Mouse (Mus musculus): Measurements from ENCODE around the gene Prex1. TPM values are rescaled to one million over a fixed set of nuclear protein-coding genes. Genes with fewer than 3 reads are reported as not detected.
"Not testable (repeated sequence)": the region's sequence is repeated elsewhere in the genome, so short reads cannot be mapped to it uniquely, and the experiment has no call there.

Gene Prex1
- polyA plus RNA-seq, 1 experiment from 2014 or later = 20.9 TPM

GRCm38 (mm10) chr2:166522612-166523120, 191.0 kb downstream of the Prex1 start:
- WGBS = 91% methylated on average over 15 of the region's 15 CpGs
- Histone ChIP-seq H3K4me2 (replicated peaks; ENCODE audit: low read depth, low read length) (no peak overlapping the region), H3K27me3 (ENCODE audit: control insufficient read depth, insufficient read depth, low read length) (peaks cover 6% of the 10 kb centered on the region), H3K4me1 (replicated peaks; ENCODE audit: control insufficient read depth, insufficient read depth, low read length) (no peaks in the 10 kb centered on the region), H3K27ac (ENCODE audit: low read depth, low read length) (no peak overlapping the region), H3K9ac (ENCODE audit: low read depth, low read length) (no peak overlapping the region), H3K36me3 (ENCODE audit: control insufficient read depth, insufficient read depth, low read length) (no peaks in the 10 kb centered on the region), H3K9me3 (ENCODE audit: control insufficient read depth, low read length) (no peaks in the 10 kb centered on the region), H3K4me3 (ENCODE audit: low read depth, low read length) (no peak overlapping the region)
- ATAC-seq (ENCODE audit: low FRiP score) (no peak), DNase-seq (ENCODE audit: low spot score) (no peak)

DNA sequence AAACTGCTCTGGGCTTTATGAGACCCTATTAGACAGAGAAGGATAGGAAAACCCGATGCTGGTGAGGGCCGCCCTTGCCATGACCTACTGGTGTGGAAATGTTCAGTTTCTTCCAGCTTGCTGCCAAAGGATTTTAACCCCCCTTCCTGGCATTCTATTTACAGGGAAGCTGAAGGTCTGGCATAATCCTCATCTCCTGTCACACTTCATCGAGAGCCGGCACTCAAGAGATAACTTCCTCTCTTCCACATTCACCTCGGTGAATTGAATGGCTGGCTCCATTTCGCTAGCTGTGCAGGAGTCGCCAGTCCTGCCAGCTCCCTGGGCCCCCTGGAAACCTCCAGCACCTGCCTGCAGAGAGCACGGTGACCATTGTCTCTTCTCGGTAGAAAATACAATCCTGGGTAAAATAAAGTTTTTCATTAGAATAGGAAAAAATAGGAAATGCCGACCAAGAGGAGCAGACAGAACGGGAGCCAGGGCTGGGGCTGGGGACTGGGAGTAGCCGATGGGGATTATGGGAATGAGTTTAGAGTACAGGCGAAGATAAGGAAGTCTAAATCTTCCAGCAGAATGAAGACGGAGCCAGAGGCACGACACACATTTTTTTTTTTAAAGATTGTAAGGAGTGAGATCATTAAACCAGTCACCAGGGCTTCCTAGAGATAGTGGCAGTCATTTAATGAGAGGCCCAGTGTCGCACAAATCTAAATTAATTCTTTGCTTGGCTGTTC, 191.6 kb downstream of the Prex1 start:
- Histone ChIP-seq H3K27ac (ENCODE audit: low read depth, low read length) (no peak overlapping the region), H3K9ac (ENCODE audit: low read depth, low read length) (no peak overlapping the region), H3K4me3 (ENCODE audit: low read depth, low read length) (no peak overlapping the region), H3K4me2 (replicated peaks; ENCODE audit: low read depth, low read length) (no peak overlapping the region), H3K4me1 (replicated peaks; ENCODE audit: control insufficient read depth, insufficient read depth, low read length) (no peaks in the 10 kb centered on the region; the same call in 1 of the 2 replicates), H3K36me3 (ENCODE audit: control insufficient read depth, insufficient read depth, low read length) (no peaks in the 10 kb centered on the region), H3K27me3 (ENCODE audit: control insufficient read depth, insufficient read depth, low read length) (peaks cover 6% of the 10 kb centered on the region), H3K9me3 (ENCODE audit: control insufficient read depth, low read length) (no peaks in the 10 kb centered on the region)
- DNase-seq (ENCODE audit: low spot score) = no peak
- no peak for ATAC-seq (ENCODE audit: low FRiP score)
- WGBS = 65% methylated on average over 16 of the region's 16 CpGs

GRCm38 (mm10) chr2:166521461-166521860, 192.2 kb downstream of the Prex1 start:
- H3K9me3 ChIP-seq (ENCODE audit: control insufficient read depth, low read length) = no peaks in the 10 kb centered on the region
- 94% methylated on average over 5 of the region's 5 CpGs for WGBS
- DNase-seq (ENCODE audit: low spot score) (no peak), ATAC-seq (ENCODE audit: low FRiP score) (no peak)
- no peak overlapping the region for H3K4me3 ChIP-seq (ENCODE audit: low read depth, low read length)
- peaks cover 6% of the 10 kb centered on the region for H3K27me3 ChIP-seq (ENCODE audit: control insufficient read depth, insufficient read depth, low read length)
- H3K27ac ChIP-seq (ENCODE audit: low read depth, low read length) = no peak overlapping the region
- H3K36me3 ChIP-seq (ENCODE audit: control insufficient read depth, insufficient read depth, low read length) = no peaks in the 10 kb centered on the region
- no peaks in the 10 kb centered on the region; the same call in 1 of the 2 replicates for H3K4me1 ChIP-seq (replicated peaks; ENCODE audit: control insufficient read depth, insufficient read depth, low read length)
- no peak overlapping the region for H3K9ac ChIP-seq (ENCODE audit: low read depth, low read length)
- H3K4me2 ChIP-seq (replicated peaks; ENCODE audit: low read depth, low read length) = no peak overlapping the region

DNA sequence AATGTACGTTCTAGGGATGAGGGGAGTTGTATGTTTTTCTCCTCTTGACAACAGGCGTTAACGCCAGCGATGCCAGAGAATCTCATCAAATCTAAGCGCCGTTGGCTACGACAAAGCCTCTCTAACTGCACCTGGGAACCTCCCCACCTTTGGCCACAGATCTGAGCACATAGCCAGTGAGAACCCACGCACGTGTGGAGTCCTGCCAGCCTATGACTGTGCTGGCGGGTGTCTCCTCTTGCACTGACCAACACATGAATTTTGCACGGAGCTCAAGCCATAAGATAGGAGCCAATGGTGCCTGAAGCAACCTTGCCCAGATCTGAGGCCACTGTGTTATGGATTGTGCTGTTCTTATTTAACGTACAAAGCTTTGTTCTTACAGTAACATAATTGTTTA, 193.1 kb downstream of the Prex1 start:
- Histone ChIP-seq H3K4me1 (replicated peaks; ENCODE audit: control insufficient read depth, insufficient read depth, low read length) (no peaks in the 10 kb centered on the region; the same call in 1 of the 2 replicates), H3K27ac (ENCODE audit: low read depth, low read length) (no peak overlapping the region), H3K9me3 (ENCODE audit: control insufficient read depth, low read length) (no peaks in the 10 kb centered on the region), H3K9ac (ENCODE audit: low read depth, low read length) (no peak overlapping the region), H3K4me2 (replicated peaks; ENCODE audit: low read depth, low read length) (no peak overlapping the region), H3K4me3 (ENCODE audit: low read depth, low read length) (no peak overlapping the region), H3K36me3 (ENCODE audit: control insufficient read depth, insufficient read depth, low read length) (no peaks in the 10 kb centered on the region), H3K27me3 (ENCODE audit: control insufficient read depth, insufficient read depth, low read length) (peaks cover 6% of the 10 kb centered on the region)
- 91% methylated on average over 12 of the region's 12 CpGs for WGBS
- no peak for ATAC-seq (ENCODE audit: low FRiP score)
- no peak for DNase-seq (ENCODE audit: low spot score)

GRCm38 (mm10) chr2:166517392-166518174, 196.0 kb downstream of the Prex1 start:
- not testable (repeated sequence) for H3K4me3 ChIP-seq (ENCODE audit: low read depth, low read length); H3K36me3 ChIP-seq (ENCODE audit: control insufficient read depth, insufficient read depth, low read length); H3K27me3 ChIP-seq (ENCODE audit: control insufficient read depth, insufficient read depth, low read length); H3K9me3 ChIP-seq (ENCODE audit: control insufficient read depth, low read length); H3K4me2 ChIP-seq (replicated peaks; ENCODE audit: low read depth, low read length); H3K4me1 ChIP-seq (replicated peaks; ENCODE audit: control insufficient read depth, insufficient read depth, low read length); H3K9ac ChIP-seq (ENCODE audit: low read depth, low read length)
- 6% methylated on average over 13 of the region's 17 CpGs for WGBS
- DNase-seq (ENCODE audit: low spot score) = peak; percentile 61
- peak; percentile 59; the same call in 1 of the 2 replicates for ATAC-seq (ENCODE audit: low FRiP score)
- H3K27ac ChIP-seq (ENCODE audit: low read depth, low read length) = peak overlapping the region; percentile 39; the same call in 1 of the 2 replicates

DNA sequence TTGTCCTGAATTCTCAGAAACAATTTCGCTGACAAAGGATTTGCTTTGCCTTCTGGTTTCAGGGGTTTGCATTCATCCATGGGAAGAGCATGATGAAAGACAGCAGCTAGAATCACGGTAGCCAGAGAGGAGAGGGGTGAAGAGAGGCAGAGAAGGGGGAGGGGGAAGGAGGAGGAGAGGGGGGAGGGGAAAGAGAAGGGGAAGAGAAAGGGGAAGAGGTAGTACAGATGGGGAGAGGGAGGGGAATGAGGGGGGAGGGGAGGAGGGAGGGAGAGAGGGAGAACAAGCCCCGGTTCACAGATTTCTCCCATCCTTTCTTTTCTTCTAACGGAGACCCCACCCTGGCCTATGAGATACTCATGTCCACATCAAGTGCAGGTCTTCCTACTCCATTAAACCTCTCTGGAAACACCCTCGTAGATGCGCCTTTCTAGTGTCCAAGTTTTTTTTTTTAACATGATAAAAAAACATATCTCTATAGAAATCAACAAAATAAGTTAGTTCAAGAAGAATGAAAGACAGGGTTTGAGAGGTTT, 196.7 kb downstream of the Prex1 start:
- WGBS = 29% methylated on average over 6 of the region's 6 CpGs
- no peak overlapping the region for H3K4me2 ChIP-seq (replicated peaks; ENCODE audit: low read depth, low read length)
- H3K9ac ChIP-seq (ENCODE audit: low read depth, low read length) = no peak overlapping the region
- no peaks in the 10 kb centered on the region; the same call in 1 of the 2 replicates for H3K4me1 ChIP-seq (replicated peaks; ENCODE audit: control insufficient read depth, insufficient read depth, low read length)
- no peak for DNase-seq (ENCODE audit: low spot score)
- no peak overlapping the region for H3K4me3 ChIP-seq (ENCODE audit: low read depth, low read length)
- H3K27ac ChIP-seq (ENCODE audit: low read depth, low read length) = no peak overlapping the region
- H3K27me3 ChIP-seq (ENCODE audit: control insufficient read depth, insufficient read depth, low read length) = peaks cover 6% of the 10 kb centered on the region
- no peaks in the 10 kb centered on the region for H3K36me3 ChIP-seq (ENCODE audit: control insufficient read depth, insufficient read depth, low read length)
- no peak for ATAC-seq (ENCODE audit: low FRiP score)
- no peaks in the 10 kb centered on the region for H3K9me3 ChIP-seq (ENCODE audit: control insufficient read depth, low read length)

Other genes with a start within 250 kb of the Prex1 start
- gene Trp53rkb, start 78.7 kb upstream of the Prex1 start, polyA plus RNA-seq (2014; fragmentation: Nextera tagmentation; extraction: Ambion mirVana) = 8.7 and 10.0 TPM in 2 replicates
- 3.8 and 4.2 TPM in 2 replicates for gene Arfgef2, start 91.8 kb upstream of the Prex1 start, polyA plus RNA-seq (2014; fragmentation: Nextera tagmentation; extraction: Ambion mirVana)
- 169 and 219 TPM in 2 replicates for gene Cse1l, start 192.2 kb upstream of the Prex1 start, polyA plus RNA-seq (2014; fragmentation: Nextera tagmentation; extraction: Ambion mirVana)